Mouse (Mus musculus): ENCODE measurements at regions not wholly inside any gene's neighbourhood (a gene's known extent, or its start where the extent isn't known, plus 50 kb on each side); places are given as distances from the start of the nearest gene placed in this dataset.

- peak in 1 of 2 experiments; percentile 59 for DNase-seq (ENCODE audit: low spot score in 2 of 2)
Observed at GRCm38 (mm10) chr17:10001071-10001591, 318.5 kb downstream of the Qk start.

- no peak for DNase-seq (ENCODE audit: low spot score in 2 of 2)
Observed at GRCm38 (mm10) chr17:9995321-9995720, 324.3 kb downstream of the Qk start.

GRCm38 (mm10) chr17:9990744-9991143 is 321.2 kb upstream of the Pabpc6 start:
- DNase-seq (ENCODE audit: low spot score in 2 of 2): no peak

DNA sequence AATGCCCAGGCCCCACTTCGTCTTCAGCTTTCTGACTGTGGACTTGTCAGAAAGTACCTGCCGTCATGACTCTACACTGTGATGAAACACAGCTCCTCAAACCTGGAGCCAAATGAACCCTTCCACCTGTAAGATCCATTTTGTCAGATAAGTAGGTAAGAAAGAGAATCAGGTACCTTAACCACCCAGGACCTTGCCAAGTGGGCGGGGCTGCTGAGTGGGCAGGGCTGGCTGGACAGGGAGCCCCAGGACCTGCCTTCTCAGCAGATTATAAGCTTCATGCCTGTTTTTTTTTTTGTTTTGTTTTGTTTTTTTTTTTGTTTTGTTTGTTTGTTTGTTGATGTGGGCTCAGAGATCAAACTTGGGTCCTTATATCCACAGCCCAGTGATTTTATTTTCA is 311.8 kb upstream of the Pabpc6 start:
- DNase-seq (ENCODE audit: low spot score in 2 of 2): no peak

GRCm38 (mm10) chr17:9976866-9977421 is 307.4 kb upstream of the Pabpc6 start:
- DNase-seq (ENCODE audit: low spot score in 2 of 2): no peak

DNA sequence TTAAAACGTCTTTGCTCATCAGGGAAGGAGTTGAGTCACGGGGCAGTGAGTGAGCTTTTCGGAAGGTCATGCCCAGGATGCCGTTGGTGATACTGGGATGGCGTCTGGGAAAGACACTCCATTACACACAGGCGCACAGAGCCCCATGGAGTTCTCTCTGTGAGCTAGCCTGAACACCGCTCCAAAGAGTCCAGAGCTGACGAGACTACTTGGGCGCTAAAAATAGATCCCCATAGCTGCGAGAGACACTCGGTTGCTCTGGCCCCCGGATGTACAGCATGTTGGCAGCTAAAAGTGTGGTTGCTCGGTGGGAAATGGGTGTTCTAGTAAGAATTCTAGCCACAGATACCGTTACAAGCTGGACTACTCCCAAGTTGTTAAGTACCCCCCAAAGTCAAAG is 306.5 kb upstream of the Pabpc6 start:
- DNase-seq (ENCODE audit: low spot score in 2 of 2): no peak

GRCm38 (mm10) chr17:9975153-9975552 is 305.6 kb upstream of the Pabpc6 start:
- no peak for DNase-seq (ENCODE audit: low spot score in 2 of 2)

DNA sequence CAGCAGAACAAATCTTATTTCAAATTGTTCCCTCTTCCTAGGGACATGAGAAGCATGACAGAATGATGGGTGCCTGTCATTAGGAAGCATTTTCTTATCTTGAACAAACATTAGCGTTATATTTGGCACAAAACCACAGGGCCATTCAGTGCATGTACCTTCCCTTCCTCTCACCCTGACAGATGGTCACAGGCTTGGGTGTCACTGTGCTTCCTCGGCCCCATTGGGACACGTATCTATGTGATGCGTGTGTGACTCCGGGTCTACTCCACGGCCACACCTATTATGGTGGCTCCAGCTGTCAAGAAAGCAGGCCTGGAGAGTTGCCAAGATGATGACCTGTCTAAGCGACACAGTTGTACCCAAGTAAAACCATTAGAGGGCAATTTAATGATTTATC is 298.5 kb upstream of the Pabpc6 start:
- no peak for DNase-seq (ENCODE audit: low spot score in 2 of 2)

DNA sequence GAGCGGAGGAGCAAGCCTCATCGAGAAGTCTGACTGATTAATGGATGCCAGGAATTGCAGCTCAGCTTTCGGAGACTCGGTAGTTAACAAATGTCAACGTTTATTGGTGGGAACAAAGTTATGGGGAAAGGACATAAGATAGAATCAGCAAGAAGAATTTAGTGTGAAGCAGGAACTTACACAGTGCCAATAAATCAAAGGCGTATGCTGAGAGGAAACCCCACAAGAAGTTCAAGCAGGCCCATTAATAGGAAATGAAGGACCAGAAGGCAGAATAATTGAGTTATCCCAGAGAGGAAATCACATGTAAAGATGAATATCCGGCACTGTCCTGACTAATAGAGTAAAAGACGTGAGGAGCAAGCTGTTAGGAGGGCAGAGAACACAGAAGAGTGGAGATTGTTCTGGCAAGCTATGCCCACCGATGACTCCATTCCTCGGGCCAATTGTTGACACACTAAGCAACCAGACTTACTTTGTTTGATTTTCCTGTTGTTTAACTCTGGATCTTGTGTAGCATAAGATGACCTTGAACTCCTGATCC is 293.4 kb upstream of the Pabpc6 start:
- DNase-seq (ENCODE audit: low spot score in 2 of 2): no peak

- no peak for DNase-seq (ENCODE audit: low spot score in 2 of 2)
Observed at GRCm38 (mm10) chr17:9948985-9949667, 279.6 kb upstream of the Pabpc6 start.

- DNase-seq (ENCODE audit: low spot score in 2 of 2): no peak
Observed at GRCm38 (mm10) chr17:9947609-9948008, 278.1 kb upstream of the Pabpc6 start.

GRCm38 (mm10) chr17:9944513-9944912 is 275.0 kb upstream of the Pabpc6 start:
- no peak for DNase-seq (ENCODE audit: low spot score in 2 of 2)

DNA sequence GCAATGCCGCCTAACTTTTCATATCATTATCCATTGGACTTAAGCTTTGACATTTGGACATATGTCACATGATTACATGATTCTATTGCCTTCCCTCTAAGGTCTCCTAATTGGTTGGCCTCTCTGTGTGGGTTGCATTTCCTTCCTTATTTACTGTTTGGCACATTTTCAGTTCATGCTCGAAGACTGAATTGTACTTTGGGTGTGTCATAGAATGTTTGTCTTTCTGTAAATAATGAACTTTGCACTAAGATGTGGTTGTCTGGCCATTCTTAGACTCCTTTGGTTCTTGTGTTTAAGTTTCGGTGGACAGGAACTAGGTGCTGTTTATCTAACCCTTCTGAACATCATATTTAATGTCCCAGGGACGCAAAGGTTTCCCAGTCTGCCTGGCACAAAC is 272.7 kb upstream of the Pabpc6 start:
- DNase-seq (ENCODE audit: low spot score in 2 of 2): no peak

DNA sequence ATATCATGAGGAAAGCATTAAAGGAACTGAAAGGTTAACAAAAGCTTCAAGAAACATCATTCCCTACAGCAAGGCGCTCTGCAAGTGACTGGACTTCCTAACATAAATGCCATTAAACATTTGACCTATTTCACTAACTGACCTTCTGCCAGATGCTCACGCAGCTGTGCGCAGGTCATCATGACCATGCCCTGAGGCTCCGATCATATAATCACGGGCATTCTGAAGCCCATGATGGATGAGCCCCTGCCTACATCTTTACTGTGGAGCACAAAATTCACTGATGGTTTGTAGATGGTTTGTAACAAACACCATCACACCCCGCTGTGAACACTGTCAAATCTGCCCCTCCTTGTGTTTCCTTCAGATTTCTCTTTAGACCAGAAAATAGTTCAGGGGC is 270.1 kb upstream of the Pabpc6 start:
- DNase-seq (ENCODE audit: low spot score in 2 of 2): no peak

- DNase-seq (ENCODE audit: low spot score in 2 of 2): no peak
Observed at GRCm38 (mm10) chr17:9938426-9938825, 268.9 kb upstream of the Pabpc6 start.

GRCm38 (mm10) chr17:9937211-9937610 is 267.7 kb upstream of the Pabpc6 start:
- no peak for DNase-seq (ENCODE audit: low spot score in 2 of 2)

DNA sequence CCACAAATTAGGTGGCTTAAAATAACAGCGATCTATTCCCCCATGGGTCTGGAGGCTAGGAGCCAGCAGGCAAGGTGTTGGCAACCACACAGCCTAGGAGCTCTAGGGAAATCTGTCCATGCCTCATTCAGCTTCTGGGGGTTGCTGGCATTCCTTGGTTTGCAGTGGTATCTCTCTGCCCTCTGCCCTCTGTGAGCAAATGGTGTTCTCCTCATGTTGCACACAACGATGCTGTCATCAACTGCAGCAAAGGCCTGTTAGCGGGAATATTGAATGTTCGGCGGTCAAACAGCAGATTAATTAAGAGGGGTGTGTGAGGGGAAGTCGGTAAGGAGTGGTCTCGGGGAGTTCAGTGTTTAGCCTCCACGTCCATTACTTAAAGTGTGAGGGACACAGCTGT is 262.7 kb upstream of the Pabpc6 start:
- DNase-seq (ENCODE audit: low spot score in 2 of 2): no peak

- DNase-seq (ENCODE audit: low spot score in 2 of 2): no peak
Observed at GRCm38 (mm10) chr17:9931526-9931925, 262.0 kb upstream of the Pabpc6 start.

- DNase-seq (ENCODE audit: low spot score in 2 of 2): no peak
Observed at GRCm38 (mm10) chr17:9929448-9930088, 260.1 kb upstream of the Pabpc6 start.

- DNase-seq (ENCODE audit: low spot score in 2 of 2): no peak
Observed at GRCm38 (mm10) chr17:9927724-9928123, 258.2 kb upstream of the Pabpc6 start.

- DNase-seq (ENCODE audit: low spot score in 2 of 2): no peak
Observed at GRCm38 (mm10) chr17:9926308-9926707, 256.8 kb upstream of the Pabpc6 start.

DNA sequence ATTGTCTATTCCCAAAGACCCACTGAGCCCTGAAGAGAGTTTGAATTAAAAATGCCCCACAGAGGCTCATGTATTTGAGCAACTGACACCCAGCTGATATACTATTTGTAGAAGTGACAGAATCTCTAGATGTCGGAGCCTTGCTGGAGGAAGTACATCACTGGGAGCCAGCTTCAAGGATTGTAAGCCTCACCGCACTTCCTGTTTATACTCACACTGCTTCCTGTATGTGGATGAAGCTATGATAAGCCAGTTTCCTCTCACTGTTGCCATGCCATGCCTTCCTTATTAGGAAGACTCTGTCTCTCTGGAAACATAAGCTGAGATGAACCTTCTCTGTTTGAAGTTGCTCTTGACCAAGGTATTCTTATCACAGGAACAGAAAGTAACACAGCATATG is 251.8 kb upstream of the Pabpc6 start:
- DNase-seq (ENCODE audit: low spot score in 2 of 2): no peak

Data from gastrocnemius, postnatal 4 days (tissue).